Mouse (Mus musculus) CH12.LX (cell line): ENCODE results near the gene Schip1.
"Not testable (repeated sequence)": the region's sequence is repeated elsewhere in the genome, so short reads cannot be mapped to it uniquely, and the experiment has no call there.

Source experiments
- CTCF ChIP-seq, 2 experiments: IDR thresholded peaks in 1 of 2; conservative IDR thresholded peaks in 1 of 2; 2 replicates each; pipeline ENCODE4 v1.5.1; 2011 to 2012; ENCODE audit warnings: low read depth in 2 of 2, low read length in 2 of 2, improper control_type of control experiment in 1 of 2, inconsistent platforms in 1 of 2, mild to moderate bottlenecking in 1 of 2, moderate library complexity in 1 of 2
- EP300 ChIP-seq: IDR thresholded peaks from 2 replicates; pipeline ENCODE4 v1.6.1; 2011; ENCODE audit warnings: low read length, improper control_type of control experiment
- MAX ChIP-seq: IDR thresholded peaks from 2 replicates; pipeline ENCODE4 v1.6.1; 2011; ENCODE audit warnings: low read length, improper control_type of control experiment
- MAZ ChIP-seq: IDR thresholded peaks from 2 replicates; pipeline ENCODE4 v1.6.1; 2012; ENCODE audit warnings: low read depth, mild to moderate bottlenecking, inconsistent platforms, low read length, improper control_type of control experiment, moderate library complexity
- POLR2A ChIP-seq: IDR thresholded peaks from 2 replicates; pipeline ENCODE4 v1.6.1; 2011; ENCODE audit warnings: low read depth, mild to moderate bottlenecking, improper control_type of control experiment, low read length
- ZC3H11A ChIP-seq: IDR thresholded peaks from 2 replicates; pipeline ENCODE4 v1.6.1; 2012; ENCODE audit warnings: low read depth, mild to moderate bottlenecking, inconsistent platforms, low read length, improper control_type of control experiment
- ZKSCAN1 ChIP-seq: IDR thresholded peaks from 2 replicates; pipeline ENCODE4 v1.6.1; 2012; ENCODE audit warnings: low read depth, inconsistent platforms, low read length, improper control_type of control experiment, borderline replicate concordance

DNA sequence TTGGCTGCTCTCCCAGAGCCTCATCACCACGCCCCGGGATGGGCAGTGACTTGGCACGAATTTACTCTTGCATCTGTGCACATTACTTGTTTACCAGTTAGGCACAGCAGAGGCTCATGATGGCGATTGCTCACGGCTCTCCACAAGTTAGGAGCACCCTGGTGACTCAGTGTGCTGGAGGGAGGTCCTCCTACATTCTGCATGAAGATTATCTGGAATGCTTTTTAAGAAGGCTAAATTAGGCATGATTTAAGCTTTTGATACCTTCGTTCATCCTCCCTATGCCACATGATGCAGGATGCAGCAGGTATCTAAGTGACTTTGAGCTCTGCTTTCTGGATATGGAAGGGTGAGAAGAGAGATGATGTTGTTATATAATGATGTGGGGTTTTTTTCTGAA lies 35.0 kb downstream of the Schip1 start:
- TF ChIP-seq MAZ; ZC3H11A; EP300; MAX; POLR2A; CTCF (conservative IDR thresholded peaks at IDR 0.05 in 1 of 2, IDR thresholded peaks at IDR 0.05 in 1 of 2; ENCODE audit: low read depth in 2 of 2, low read length in 2 of 2); ZKSCAN1: not testable (repeated sequence)
